Mouse (Mus musculus): ENCODE data around the gene Adam22.
"Not testable (repeated sequence)": the region's sequence is repeated elsewhere in the genome, so short reads cannot be mapped to it uniquely, and the experiment has no call there.

Adam22 gene

GRCm38 (mm10) chr5:8045855-8046254, 322.1 kb downstream of the Adam22 start, which contains the start of gene Sri:
Sri (plus strand) TSS chr5:8046078.
- DNase-seq, result peak; percentile 82

- not testable (repeated sequence) for DNase-seq
Measured at GRCm38 (mm10) chr5:8034596-8034995, 333.4 kb downstream of the Adam22 start.

Measured in kidney, adult 9 months (tissue).